Mouse (Mus musculus) v-Abl transformed pro-B cells (cell line): ENCODE results near the gene Man1a2.

ENCODE experiments used
- in situ Hi-C, 2 experiments: fragments of 400-800 bp; cut with MboI; formaldehyde crosslinking; loops; one replicate each; pipeline ENCODE4 v1.15.1; 2025; ENCODE audit not compliant: unreplicated experiment in 2 of 2

Gene Man1a2

DNA sequence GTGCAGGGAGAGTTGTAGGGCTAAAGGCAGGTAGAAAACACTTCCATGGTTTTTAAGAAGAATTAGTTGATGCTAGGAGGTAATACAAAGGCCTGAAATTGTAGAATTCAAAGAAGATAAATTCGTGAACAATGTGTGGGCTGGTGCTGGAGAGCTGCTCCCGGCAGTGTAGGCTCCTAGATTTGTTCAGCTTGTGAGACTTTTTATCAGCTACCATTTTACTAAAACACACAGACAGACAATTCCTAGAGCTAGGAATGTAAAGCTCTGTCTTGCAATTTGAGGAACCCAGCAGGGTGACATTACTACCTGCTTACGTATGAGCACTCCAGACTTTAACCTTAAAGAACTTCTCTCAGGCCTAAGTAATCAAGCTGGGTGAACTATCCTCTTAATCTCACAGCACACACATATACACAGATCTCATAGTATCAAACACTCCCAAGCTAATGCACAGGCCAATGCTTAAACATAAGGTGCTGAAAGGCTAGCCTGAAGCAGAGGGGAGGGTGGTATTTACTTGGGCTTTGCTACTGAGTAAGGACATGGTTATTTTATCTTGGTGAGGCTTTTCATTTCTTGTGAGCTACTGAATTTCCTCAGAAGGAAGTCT is 112.6 kb downstream of the Man1a2 start:
- in situ Hi-C loops, result loop anchor here (5.0 to 25.0 kb wide), 7 partner anchors 112 to 1335 kb away; partner anchors contain the start of genes Man1a2 (in 2 of the 2), Tbx15 (in 2 of the 2) and Vtcn1 (in 1 of the 2)

DNA sequence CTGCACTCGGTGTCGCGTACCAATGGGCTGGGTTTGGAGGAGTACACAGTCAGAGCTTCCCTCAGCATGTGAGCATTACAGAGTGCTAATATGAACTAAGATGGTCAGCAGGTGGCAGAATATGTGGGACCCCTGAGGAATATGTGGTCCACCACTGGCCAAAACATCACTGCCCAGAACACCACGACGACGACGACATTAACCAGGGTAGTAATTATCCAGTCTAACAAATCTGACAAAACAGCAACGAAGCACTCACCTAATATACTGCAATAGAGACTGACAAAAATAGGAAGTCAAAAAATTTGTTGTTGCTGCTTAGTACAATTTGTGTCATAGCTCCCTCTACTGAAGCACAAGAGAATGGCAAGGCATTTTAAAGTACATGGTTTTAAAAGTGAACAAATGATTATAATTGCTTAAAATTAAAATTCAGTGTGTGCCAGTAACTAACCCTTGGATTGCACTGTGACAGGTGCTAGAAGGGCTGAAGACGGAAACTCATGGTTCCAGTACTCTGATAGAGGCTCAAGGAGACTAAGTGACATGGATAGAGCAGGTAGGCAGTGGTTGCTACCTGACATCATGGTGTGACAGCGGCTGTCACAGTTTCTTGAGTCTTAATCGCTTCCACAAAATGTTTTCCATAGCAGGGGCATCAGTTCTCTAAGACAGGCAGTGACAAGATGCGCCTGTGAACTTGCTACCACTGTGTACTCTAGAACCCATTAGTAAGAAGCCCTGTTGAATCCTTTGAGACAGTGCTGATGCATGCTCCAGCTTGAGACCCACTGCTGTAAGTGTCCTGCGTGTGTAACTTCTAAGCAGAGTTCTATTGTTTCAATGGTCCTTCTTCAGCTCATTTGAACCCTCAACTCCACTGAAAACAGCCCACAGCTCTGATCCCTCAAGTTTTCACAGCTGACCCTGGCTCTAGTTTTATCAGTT is 116.6 kb downstream of the Man1a2 start:
- in situ Hi-C loops, result loop anchor here (5.0 to 25.0 kb wide), 4 partner anchors 144 to 1331 kb away; partner anchors contain the start of gene Tbx15 (in 2 of the 2)

DNA sequence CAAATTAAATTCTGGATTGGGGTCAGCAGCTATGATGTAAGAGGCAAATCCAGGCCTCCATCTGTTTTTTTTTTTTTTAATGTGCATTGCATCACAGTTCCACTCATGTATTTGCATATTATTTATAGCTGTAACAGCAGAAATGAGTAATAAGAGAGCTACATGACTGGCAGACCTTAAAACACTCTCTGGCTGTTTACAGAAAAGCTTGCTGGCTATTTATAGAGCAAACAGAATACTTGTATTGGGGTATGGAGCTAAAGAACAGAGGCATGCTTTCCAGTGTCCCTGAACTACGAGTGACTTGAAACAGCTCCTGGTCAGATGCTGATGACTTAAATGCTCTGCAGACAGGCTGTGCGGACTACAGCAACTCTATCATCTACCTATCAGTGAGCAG is 121.7 kb downstream of the Man1a2 start:
- in situ Hi-C loops, result loop anchor here (10.0 to 25.0 kb wide), 3 partner anchors 139 to 1326 kb away; partner anchors contain the start of gene Tbx15 (in 2 of the 2)

DNA sequence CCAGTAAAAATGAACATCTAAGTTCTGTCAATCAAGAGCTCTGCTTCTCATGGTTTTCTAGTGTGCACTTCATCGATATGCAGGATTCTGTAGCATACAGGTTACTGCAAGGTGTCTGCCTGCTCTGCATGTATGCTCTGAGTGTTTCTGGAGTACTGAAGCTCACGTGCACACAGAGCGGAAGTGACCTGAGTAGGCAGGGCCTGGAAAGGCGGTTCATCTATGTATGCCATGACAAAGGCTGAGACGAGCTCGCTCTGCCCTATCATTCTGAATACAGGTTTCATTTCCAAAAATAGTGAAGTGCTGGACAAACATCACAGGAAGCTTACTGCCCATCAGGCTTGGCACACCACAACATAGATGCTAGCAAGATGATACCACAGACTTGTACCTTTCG is 122.8 kb downstream of the Man1a2 start:
- in situ Hi-C loops, result loop anchor here (10.0 to 25.0 kb wide), 3 partner anchors 138 to 1325 kb away; partner anchors contain the start of gene Tbx15 (in 2 of the 2)

DNA sequence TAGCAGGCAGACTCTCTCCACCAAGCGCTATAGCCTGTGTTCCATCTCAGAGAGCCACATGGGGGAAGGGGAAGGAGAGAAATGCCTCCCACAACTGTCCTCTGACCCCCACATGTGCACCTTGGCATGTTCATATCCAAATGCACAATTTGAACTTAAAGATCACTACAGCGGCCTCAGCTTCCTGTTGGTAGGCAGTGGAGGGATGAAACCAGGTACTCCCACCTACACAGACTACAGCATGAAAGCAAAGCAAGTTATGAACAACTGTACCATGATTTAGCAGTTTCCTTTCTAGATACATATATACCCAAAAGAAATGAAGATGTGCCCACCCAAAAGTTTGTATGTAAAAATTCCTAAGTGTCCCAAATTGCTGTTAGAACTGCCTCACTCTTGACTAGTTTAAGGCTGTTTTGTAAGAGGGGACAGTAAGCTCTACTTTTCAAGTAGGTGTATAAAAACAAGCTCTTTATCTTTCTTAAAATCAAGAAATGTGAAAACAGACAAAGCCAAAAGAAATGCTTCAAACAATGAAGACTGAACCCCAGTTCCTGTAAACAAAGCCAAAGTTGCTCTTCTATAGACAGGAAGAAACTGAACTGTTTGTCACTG is 123.6 kb downstream of the Man1a2 start:
- in situ Hi-C loops, result loop anchor here (10.0 to 25.0 kb wide), 3 partner anchors 137 to 1324 kb away; partner anchors contain the start of gene Tbx15 (in 2 of the 2)

DNA sequence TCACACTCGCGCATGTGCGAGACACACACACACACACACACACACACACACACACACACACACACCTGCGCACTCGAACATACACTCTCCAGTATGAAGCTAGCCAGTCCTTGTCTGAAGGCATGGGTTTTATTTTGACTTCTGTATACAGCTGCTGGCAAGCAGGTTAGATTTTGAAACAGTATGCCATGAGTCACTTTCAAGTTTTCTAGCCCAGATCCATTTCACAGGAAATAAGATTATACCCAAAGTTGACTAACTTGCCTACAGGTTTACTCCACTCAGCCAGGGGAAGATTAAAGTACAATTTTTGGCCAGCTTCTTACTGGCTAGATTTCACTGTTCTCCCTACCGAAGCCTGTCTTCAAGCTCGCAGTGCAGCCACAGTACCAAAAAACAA is 125.9 kb downstream of the Man1a2 start:
- in situ Hi-C loops, result loop anchor here (25.0 kb wide), 2 partner anchors 253 to 1322 kb away; partner anchors contain the start of gene Tbx15 (in 2 of the 2)

DNA sequence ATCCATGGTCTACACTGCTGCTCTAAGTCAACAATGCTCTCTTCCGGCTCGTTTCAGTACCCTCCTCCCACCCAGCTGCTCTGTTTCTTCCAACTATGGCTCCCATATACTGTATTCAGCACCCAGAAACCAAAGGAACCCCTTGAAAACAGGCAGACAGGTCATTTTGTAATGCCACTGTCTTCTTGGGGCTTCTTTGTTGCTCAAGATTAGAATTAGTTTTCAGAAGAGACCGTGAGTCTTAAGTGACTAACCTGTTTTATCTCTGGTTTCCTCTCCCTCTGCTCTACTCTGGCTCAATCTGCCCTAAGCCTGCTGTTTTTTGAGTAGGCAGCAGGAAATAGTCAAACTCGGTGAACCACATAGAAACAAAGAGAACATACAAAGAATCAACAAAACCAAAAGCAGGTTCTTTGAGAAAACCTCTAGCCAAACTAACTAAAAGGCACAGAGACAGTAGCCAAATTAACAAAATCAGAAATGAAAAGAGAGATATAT is 127.0 kb downstream of the Man1a2 start:
- in situ Hi-C loops, result loop anchor here (25.0 kb wide), 2 partner anchors 254 to 1321 kb away; partner anchors contain the start of gene Tbx15 (in 2 of the 2)

DNA sequence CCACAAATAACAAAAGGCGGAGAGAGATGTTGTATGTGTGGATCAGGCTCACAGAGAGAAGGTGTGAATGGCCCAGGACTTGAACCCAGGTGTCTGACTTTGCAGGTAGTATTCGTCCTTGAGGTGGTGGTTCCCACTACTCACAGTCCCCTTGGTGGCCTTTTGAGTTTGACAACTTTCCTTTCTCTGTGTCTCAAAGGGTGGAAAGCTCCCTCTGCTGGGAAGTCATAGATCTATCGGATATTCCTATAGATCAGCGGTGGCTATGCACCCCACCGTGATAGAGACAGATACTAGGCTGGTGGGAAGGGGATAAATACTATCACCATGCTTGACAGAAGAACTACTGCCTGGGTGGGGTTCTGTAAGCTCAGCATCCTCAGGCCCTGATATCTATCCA is 130.5 kb downstream of the Man1a2 start:
- in situ Hi-C loops, result loop anchor here (25.0 kb wide), 2 partner anchors 257 to 1318 kb away; partner anchors contain the start of gene Tbx15 (in 2 of the 2)

DNA sequence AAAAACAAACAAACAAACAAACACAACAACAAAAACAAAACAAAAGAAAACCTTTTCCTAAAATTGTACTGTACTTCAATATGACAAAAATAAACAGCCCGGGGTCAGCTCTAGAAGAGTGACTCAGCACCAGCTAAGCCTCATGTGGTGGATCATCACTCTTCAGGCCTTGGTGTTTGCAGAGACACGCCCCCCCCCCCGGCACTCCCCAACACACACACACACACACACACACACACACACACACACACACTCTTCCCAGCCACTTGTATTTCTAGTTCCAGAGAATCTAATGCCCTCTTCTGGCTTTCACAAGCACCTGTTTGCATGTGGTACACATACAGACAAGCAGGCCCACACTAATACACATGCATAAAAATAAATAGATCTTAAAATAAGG is 133.1 kb downstream of the Man1a2 start:
- in situ Hi-C loops, result loop anchor here (25.0 kb wide), 2 partner anchors 260 to 1315 kb away; partner anchors contain the start of gene Tbx15 (in 2 of the 2)

DNA sequence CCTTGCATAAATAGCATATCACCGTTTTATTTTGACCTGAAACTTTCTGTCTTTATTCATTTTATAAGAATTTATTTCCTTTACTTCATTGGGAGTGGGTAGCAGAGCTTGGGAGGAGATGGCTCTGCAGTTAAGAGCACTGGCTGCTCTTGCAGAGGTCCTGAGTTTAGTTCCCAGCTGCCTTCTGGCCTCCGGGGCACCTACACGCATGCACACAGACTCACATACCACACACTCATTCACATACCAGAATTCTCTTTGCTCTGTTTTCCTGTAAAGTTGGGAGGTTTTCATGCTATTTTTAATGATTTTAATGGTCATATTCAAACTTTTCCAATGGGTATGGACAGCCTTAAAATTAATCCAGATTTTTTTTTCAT is 137.4 kb downstream of the Man1a2 start:
- in situ Hi-C loops, result no loop called here

DNA sequence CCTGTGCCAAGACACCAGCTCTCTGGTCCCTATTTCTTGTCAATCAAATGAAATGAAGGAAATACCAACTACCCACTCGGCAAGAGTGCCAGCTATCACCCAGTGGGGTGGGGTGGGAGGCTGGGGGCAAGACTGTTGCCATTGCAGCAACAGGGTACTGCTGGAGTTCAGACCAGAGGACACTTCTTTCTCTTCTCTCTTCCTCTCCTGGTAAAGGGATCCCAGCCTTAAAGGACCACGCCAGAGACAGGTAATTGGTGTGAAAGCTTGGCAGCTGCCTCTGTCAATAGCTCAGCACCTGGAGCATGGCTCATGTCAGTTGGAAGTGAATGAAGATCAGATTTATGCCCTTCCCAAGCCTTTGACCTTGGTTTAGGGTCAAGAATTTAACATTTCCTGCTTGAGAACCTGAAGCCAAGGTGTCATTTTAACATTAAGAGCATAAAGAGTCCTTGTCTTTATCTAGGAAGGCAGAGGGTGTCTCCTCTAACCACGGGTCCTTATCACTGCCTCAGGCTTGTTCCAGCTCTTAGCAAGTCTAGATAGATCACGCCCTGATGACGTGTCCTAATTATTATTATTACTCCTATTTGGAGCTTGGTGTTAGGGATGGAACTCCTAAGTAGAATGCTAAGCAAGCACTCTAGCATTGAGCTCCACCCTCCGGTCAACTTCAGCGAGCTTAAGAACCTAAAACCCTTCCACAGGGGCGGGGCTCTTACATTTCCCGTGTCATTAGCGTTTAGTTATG is 138.0 kb downstream of the Man1a2 start:
- in situ Hi-C loops, result no loop called here

DNA sequence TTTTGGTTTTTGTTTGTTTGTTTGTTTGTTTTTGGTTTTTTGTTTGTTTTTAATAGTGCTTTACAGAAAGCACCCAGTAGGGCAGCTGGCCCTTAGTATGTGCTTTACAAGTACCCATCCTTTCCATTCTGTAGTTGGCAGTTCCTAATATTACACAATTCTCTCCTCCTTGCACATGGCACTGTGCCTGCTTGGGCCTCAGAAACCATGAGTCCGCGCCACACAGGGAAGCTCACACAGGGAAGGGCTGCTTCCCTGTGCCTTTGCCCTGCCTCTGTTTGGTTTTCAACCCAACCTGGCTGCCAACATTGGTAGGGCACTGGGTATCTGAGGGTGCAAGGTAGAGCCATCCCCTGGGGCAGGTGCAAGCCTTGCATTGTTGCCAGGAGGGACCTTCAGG is 148.6 kb downstream of the Man1a2 start:
- in situ Hi-C loops, result no loop called here

DNA sequence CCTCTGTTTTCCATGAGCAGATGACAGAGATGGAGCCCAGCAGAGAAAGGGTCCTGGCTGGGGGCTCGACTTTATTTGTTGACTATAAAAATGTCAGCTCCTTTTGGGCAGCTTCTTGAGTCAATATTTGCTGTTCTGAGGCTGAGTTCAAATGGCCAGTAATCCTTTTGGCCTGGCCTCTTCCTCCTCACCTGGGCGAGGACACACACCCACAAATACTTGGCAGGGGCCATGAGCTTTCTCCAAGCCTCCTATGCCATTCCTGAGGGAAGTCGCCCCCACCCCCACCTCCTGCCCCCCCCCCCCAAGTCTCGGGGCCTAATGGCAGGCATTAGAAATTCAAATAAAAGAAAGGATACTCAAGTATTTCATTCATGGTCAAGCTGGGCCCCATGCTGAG is 149.4 kb downstream of the Man1a2 start:
- in situ Hi-C loops, result no loop called here

DNA sequence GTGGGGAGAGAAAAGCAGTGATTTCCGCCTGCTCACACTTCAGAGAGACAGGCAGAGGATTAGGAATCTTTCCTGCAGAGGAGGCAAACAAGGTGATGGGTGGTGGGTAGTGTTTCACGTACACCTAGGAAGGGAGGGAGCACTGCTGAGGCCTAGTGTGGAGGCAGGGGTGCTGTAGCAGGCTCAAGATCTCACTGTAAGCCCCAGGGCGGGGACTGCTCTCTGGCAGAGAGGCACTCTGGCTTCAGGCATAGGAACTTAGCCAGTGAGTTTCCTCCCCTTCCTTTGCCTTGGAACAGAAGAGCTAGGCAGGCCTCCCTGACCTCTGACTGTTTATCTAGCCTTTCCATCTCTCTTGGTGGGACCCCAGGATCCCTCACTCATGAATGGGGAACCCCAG is 150.0 kb downstream of the Man1a2 start:
- in situ Hi-C loops, result no loop called here

DNA sequence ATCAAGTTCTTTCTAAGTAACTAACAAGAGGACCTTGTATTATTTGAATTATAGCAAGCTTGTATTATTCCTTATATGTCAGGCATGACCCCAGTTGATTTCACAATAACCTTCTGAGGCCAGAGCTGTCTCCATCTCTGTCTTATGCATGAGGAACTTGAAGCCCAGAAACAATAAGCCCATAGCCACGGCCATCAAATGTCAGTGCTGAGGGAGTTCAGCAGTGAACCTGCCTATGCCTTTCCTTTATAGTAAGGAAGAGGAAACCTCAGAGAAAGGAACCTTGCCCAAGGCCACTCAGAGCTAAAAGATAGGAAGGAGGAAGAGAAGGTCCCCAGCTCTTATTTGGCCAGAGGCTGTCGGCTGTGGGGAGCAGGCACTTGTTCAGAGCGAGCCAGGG is 150.9 kb downstream of the Man1a2 start:
- in situ Hi-C loops, result no loop called here

DNA sequence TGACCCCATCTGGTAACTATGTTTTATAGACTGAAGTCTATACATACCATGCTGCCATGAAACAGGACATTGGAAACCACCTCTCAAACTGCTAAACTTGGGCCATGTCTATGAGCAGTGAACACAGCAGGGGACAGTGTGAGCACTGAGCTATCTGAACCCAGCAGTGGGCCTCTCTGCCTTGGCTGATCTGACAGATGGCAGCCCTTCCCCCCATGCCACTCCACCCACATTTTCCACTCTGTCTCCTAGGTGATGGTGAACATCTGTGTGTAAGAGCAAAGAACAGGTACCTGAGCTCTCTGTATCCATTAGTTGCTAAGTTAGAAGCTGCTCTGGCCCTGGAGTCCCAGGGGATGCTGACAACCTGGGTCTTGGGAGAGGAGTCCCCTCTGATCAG is 151.9 kb downstream of the Man1a2 start:
- in situ Hi-C loops, result no loop called here

DNA sequence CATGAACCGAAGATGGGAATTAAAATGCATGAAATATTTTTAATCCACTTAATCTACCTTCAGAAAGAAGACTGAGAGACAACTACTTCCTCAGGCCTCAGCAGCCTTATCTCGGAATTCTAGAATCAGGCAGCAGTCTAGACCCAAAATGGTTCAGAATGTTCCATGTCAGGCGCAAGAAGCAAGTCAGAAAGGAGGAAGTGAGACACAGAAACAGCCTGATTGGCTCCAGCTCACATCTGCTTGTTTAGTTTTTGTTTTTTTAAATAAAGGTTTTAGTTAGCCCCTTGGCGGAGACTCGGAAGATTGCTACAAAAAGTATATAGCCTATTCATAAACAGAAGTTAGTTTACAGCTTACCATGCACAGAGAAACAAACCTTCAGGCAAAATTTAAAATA is 154.4 kb downstream of the Man1a2 start:
- in situ Hi-C loops, result no loop called here

DNA sequence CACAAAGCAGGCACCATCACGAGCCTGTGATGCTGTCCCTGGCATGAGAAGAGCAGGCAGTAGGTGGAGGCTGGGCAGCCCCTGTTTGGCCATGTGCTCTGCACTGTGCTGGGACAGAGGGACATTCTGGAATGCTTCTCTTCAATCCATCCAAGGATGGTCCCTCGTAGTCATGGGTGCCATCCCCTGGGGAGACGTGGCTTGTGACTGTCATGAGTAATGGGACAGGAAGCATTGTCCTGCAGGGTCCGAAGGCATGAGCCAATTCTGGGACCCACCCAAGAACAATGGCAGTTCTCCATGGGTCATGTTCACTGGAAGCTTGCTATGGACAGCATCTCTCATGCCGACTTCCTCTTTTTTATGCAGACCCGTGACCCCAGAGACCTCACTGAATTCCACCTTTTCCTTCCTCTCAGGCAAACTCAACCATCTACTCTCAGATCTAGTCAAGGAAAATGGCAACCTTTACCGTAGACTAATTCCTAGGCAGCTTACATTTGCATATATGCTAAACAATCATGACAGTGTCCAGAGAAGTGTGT is 155.0 kb downstream of the Man1a2 start:
- in situ Hi-C loops, result no loop called here

DNA sequence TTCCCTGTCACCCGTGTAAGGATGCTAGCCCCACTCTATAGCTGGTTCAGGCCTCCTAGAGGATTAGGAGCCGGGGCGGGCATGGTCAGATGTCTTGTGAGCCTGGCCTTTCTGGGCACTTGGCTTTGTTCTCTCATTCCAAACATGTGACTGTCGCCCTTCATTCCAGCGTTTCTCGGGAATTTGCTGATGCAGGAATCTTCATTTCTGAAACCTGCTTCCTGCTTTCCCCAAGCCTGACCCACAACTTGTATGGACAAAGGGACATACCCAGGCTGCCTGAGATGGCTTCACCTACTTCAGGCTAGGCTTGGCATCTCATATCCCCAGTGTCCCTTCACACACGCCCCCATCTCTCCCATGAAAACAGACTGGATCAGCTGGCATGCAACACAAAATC is 162.6 kb downstream of the Man1a2 start:
- in situ Hi-C loops, result no loop called here
